Mouse (Mus musculus) right cerebral cortex, adult 18-20 months (tissue): Measurements from ENCODE around the gene Gm10134.
"Not testable (repeated sequence)": the region's sequence is repeated elsewhere in the genome, so short reads cannot be mapped to it uniquely, and the experiment has no call there.

ENCODE experiments used
- DNase-seq: peaks from one replicate; pipeline ENCODE4 v3.0.0; 2022; ENCODE audit warnings: mixed read lengths

The Gm10134 gene

DNA sequence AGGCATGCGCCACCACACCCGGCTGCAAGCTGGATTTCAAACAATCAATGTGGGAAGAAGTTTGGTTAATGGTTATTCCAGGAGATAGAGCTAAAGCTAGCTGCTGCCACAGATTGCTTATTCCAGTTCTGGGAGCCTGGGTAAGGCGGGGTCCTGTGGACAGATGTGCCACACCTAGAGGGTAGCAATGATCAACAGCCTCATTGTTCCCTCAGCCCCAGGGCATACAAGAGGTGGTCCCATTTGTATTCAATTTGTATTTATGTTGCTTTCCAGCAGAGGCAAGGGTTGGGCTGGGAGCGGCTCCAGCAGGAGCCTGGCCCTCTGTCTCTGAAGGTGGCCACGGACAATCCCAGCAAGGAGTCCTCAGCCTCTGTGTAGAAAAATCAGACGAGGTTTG lies 396 bp downstream of the Gm10134 start:
- no peak for DNase-seq

DNA sequence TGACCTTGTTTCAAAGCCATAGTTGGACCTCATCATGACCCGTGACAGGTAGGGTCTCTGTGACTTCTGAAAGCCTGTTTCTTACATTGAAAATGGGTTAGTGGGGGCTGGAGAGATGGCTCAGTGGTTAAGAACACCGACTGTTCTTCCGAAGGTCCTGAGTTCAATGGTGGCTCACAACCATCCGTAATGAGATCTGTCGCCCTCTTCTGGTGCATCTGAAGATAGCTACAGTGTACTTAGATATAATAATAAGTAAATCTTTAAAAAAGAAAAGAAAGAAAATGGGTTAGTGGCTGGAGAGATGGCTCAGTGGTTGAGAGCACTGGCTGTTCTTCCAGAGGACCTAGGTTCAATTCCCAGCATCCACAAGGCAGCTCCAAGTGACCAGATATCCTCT lies 5.7 kb downstream of the Gm10134 start:
- DNase-seq, result not testable (repeated sequence)

DNA sequence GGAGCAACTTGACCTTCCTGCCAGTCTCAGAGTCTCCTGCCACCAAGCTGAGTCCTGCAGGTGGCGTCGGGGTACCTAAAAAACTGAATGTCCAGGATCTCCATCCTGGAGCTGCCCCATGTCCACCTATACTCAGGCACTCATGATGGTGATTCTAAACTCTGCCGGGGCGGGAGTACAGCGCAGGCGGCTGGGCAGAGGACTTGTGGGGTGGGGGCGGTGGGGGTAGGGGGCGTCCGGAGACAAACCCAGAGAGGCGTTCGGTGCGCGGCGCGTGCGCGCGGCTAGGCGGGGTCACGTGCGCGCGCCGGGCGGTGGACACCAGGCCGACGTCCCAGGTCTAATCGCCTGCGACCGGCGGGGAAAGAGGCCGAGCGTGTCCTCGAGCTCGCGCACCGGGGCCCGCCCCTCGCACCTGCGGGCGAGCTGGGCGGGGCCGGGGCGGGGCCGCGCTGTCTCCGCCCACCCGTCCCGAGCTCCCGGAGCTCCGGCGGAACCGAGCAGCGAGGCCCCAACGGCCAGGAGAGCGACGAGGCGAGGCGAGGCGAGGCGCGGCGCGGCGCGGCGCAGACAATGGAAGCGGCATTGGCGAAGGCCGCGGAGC lies 7.0 kb downstream of the Gm10134 start, which contains the start of gene Ralgds:
Gene Ralgds (plus strand): TSS at position 328 of the 604 bp plus-strand sequence.
- DNase-seq, result peak; percentile 66

DNA sequence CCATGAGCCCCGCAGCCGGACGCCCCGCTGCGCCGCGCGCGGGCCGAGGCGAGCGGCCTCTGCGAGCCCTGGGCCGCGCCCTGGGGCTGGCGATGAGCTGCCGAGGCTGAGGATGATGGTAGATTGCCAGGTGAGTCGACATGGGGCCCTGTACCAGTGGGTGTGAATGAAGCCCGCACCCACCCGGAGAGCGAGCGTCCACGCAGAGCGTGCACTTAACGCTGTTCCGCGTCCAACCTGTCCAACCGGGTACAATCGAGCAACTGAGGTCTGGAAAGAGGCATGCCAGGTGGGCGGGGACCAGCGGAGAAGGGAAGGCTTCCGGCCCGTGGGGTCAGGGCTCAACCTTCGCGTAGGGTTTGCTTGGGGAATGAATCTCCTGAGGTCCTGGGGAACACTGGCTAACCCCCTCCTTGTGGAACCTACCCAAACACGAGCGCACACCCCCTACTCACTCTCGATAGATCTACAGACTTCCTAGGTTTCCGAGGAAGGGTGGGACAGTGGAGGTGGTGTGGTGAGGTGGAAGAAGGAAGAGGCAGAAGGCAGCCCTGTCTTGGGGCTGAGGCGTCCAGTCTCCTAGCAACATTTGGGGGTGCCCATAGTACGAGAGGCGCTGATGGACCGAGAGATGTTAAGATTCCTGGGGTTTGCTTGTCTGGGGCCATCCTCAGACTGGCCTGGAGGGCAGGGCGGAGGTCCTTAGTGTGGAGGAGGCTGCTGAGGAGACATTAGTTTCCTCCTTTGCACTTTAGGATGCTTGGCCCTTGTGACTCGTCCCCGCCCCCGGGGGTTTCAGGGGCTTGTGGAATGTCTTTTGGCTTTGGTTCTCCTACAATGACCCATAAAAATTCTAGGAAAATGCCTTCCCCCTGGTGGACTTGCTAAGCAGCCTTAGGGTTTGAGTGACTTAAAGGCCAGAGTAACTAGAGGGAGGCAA lies 7.8 kb downstream of the Gm10134 start:
- no peak for DNase-seq

DNA sequence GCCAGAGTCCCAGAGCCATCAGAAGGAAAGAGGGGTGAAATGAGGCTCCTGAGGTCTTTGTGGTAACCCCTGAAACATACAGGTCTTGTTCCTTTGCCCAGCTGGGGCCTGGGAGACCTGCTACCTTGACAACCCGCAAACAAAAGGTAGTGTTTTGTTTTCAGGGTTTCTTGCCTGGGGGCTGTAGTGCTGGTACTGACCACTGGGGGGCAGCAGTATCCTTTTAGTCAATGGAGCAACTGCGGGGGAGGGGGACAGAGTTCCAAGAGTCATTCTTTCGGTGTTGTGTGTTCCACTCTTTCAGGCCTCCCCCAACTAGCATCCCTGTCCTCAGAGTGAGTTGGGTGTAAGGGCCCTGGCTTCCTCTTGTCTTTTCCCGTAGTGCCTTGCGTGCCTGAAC lies 8.6 kb downstream of the Gm10134 start:
- DNase-seq, result peak; percentile 81

DNA sequence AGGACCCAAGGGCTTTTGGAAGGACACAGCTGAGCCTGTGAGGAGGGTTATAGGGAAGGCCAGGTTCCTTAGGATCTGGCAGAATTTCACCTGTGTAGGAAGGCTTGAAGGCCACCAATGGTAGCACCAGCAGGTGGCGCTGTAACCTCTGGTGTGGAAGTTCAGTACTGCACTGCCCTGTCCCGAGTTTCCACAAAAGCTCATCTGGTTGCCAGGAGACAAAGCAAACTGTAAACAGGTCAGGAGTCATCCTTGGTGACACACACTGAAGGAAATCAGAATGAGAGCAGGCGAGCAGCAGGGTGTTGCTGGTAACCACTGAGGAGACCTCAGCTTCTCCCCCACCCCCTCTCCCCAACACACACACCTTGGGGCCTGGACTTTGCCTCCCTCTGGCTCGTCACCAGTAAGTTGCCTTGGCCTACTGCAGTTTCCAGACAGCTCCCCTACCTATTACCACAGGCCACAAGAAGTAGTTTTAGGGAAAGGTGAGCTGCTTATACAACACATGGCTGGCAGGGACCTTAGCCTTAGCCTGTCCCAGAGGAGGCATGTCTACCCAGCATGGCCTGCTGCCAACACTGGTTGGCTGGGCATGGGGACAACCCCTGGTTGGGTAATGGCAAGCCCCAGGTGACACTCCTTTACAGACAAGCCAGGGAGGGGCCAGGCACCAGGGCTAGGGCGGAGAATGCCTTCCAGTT lies 11.5 kb downstream of the Gm10134 start:
- peak; percentile 66 for DNase-seq

DNA sequence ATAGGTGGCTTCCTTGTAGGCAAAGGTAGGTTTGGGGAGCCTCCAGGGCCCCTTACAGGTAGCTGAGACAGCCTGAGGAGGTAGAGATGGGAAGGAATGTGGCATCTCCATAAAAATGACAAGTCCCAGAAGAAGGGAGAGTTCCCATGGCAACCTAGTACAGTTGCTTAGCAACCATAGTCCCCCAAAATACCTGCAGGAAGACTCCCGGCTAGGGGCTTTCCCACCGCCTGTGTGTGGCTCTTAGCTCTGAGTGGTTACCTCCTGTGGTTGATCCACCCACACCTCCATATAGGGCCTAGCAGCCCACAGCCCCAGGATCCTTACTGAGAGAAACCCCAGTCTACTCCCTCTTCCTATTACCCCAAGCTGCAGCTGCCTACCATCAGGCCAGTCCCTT lies 12.3 kb downstream of the Gm10134 start:
- DNase-seq, result peak; percentile 84

DNA sequence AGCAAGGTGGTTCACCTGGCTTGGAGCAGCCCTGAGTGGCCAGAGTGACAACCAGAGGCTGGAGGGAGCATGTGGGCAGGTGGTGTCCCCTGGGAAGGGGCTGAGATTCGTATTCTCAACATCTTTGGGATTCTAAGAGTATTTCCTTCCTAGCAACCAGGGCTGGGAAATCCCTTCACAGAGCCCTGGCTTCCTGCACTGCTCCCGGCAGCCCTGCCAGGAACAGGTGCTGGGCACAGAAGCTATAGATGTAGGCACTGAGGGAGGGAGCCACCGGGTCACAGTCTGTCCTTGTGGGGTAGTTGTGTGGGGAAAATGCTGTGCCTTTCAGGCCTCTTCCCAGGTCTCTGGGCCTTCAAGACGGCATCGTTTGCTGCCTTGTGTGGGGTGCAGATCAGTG lies 14.7 kb downstream of the Gm10134 start:
- DNase-seq, result no peak

DNA sequence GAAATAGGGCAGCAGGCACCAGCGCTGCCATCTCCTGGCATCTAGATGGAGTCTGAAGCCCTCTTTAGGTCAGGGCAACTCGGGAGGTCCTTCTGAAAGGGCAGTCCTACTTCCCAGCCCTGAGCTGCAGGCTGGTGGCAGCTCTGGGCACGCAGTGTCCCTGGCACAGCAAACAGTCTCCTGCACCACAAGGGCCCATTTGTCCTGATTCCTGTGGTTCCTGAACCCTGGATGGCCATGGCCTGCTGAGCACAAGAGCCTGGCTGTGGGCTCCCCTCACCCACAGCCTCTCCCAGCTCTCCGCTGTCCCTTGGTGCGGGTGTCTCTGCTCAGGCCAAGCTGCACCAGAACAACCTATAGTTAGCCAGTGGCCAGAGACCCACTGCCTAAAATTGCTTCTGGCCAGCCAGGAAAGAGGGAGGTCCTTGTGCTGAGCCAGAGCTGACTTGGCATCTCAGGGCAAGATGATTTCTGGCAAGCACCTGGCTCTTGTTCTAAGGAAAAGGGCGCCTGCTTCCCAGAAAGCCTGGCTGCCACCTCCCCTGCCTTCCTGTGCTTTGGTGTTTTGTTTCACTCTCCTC lies 15.8 kb downstream of the Gm10134 start:
- peak; percentile 86 for DNase-seq

DNA sequence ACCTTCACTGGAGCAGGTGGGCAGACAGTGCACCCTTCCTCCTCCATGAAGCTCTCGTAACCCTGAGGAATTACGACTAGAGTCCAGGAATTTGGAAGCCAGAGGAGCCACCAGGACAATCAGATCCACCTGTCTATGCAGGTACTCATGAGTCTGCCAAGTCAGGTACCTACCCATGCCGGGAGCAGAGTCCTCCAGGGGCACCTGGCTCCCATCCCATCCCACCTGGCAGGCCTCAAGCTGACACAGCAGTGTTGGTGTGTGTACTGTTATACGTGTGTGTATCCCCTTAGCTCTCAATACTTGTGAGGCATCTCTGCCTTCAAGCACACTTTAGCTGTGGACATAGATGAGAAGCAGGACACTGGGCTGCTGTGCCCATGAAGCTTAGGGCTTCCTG lies 16.3 kb downstream of the Gm10134 start:
- no peak for DNase-seq

DNA sequence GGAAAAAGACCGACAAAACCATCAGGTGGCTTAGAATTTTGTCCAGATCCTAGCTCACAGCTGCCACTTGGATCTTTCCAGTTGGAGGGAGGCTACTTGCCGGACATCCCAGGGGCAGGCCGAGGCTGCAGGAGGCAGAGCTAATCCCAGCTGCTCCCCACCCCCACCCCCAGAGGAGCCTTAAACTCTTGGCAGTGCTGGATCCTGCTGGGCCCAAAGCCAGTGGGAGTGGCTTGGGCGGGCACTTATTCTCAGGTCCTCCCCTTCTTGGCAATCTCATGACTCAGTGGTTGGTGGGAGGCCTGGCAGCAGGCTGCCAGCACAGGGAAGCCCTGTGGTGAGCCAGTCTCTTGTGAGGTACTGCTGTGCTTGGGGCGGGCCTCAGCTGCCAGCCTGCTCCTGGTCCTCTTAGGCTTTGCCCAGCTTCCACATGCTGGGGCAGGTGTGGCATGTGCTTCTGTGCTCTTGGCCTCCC lies 17.8 kb downstream of the Gm10134 start:
- DNase-seq, result peak; percentile 93

DNA sequence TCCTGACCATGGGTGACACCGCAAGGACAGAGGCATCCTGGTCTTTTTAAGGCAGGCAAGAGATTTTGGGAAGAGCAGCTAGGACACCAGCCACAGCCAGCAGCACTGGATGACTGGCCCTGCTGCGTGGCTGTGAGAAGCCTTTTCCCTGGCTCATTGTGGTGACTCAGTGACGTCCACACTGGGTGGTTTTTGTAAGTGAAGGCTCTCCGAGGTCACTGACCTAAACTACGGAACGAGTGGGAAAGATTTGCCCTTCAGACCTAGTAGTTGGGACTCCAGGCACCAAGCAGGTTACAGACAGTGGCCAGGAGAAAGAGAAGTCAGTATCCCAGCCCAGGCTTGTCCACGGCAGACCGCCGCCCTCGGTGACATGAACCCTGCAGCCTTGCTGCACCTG lies 18.5 kb downstream of the Gm10134 start:
- no peak for DNase-seq

DNA sequence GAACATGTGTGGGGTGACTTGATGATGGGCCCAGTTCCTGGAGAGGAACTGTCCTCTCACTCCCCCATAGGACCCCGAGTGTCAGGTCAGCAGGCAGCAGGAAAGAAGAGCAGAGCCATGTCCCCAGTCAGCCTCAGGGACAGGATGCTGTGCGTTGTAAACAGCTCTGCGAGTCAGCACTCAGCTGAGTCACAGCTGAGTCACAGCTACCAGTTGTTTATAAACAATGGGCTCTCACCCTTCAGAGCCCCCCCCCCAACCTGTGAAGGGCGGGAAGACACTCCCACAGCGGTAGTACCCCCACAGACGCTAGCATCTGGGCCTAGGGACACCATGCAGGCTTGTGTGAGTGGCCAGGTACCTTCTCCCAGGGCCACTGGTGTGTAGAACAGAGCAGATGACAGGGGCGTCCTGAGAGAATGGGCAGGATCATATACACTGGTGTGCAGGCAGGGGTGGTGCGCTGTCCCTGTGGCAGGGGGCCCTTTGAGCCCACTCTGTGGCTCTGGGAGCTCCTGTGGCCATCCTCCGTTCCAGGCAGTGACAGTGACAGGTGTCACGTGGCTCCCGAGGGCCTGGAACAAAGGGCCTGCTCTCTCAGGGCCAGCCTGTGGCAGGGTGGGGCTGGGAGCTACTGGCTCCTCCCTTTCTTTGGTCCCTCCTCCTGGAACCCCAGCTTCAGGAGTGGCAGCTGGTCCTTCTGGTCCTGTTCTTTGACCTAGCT lies 19.5 kb downstream of the Gm10134 start:
- peak; percentile 74 for DNase-seq

DNA sequence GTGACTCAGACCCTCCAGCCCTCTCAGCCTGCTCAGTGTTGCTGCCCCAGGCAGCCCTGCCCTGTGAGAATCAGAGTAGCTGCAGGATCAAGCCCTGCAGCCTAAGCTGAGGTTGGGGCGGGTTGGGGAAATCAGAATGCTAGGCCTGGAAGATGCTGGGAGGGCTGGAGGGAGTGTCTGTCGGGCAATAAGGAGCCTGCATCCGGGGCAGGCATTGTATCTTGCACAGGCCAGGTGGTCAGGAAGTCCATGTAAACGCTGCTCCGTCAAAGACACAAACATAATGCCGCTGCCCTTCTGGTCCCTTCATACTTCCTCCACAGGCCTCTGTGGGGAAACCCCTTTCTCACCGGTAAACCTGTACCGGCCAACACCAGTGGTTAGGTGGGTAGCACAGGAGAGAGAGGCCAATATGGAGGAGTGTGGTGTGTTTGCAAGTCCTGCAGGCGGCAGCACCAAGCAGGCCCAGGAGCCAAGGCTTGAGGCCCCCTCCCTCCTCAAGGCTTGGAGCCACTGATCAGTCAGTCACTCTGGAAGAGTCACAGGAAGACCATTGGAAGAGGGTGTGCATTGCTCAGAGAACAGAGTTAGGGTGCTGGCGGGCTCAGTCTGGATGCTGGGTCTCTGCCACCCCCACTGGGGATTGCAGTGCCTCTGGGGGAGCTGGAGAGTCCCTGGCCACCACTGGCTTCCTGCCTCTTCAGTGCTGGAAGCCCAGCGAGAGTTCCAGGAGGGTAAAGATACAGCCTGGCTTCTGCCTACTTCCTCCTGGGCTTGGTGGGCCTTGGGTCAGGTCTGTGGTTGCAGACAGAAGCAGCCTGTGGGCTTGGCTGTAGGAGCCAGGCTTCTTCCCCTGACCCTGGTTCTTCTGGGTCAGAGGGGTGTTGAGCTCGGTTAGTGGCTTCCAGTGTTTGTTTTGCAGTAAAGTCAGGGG lies 20.3 kb downstream of the Gm10134 start:
- DNase-seq, result no peak

DNA sequence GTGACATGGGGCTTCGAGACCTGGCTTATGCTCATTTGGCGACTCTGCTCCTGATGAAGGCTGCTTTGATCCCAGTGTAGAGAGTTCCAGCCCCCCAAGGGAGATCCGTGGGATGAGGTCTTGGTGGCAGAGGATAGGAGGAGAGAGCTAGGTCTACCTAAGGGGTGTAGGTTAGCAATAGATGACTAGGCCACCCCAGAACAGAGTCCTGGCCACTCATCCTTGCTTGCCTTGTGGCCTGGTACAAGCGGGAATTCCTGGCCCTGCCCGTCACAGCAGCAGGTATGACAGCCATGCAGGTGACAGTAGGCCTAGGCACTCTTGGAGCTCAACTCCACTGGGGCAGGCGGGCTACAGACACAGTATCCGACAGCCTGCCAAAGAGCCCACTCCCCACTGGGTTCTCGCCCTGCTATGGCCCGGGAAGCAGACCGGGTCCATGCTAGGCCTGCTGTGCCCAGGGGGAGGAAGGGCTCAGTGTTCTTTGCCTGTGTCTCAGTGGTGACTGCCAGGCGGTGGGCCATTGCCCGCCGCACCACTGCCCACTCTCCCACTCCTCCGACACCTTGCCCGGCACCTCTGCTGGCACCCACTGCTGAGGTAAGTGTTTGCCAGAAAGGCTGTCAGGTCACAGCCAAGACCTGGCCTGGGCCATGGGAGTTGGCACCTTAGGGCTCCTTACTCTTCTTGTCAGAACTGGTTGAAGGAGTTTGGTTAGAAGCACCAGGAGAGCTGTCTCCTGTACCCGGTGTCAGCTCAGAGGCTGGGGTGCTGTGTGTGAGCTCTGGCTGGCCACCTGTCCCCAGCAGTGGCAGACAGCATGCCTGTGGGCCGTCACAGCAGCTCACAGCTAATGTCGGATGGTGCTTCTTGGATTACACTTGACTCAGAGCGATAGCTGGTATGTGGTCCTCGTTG lies 21.8 kb downstream of the Gm10134 start:
- DNase-seq, result no peak

DNA sequence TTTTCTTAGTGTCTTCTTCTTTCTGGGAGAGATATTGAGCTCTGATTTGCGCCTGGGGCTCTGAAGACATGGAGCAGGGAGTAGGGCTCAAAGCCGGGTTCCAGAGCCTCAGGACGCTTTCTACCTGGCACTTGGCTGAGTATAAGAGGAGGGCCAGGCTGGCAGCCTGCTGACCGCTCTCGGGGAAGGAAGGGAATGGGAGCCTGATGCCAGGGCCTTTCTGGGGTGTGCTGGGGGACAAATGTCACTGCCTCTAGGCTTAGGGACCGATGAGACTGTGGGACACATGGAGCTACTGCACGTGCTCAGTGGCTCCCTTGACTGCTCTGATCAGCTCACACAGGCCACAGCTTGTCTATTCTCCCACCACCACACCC lies 22.4 kb downstream of the Gm10134 start:
- DNase-seq, result no peak

DNA sequence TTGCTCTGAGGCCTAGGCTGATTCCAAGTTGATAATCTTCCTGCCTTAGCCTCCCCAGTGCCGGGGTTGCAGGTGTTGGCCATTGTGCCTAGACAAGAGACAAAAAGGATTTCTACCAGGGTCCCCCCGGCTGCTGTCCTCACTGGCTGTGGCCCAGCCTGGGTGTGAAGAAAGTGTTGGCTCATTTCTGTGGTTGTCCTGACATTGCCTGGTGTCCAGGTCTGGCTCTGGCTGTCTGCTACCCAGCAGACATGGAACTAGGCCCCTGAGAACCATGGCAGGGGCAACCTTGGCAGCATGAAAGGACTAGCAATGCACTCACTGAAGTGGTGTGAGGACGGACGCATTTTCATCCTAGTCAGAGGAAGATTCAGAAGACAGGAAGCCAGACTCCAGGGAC lies 24.0 kb downstream of the Gm10134 start:
- no peak for DNase-seq

DNA sequence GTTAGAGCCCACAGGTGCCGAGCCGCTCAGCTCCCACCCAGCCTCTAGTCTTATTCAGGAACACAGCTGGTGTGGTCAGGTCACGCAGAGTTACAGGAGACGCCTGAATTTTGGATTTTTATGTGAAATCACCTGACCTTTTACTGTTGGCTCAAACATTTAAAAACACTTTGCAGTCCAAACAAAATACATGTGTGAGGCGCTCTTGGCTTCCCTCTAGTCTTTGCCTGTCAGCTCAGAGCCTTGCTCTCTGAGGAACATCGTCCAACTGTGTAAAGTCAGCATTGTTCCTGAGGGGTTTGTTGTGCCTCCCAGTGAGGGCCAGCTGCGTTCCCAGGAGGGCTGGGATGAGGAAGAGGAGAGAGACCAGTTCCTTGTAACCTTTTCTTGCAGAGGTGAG lies 24.4 kb downstream of the Gm10134 start:
- no peak for DNase-seq

DNA sequence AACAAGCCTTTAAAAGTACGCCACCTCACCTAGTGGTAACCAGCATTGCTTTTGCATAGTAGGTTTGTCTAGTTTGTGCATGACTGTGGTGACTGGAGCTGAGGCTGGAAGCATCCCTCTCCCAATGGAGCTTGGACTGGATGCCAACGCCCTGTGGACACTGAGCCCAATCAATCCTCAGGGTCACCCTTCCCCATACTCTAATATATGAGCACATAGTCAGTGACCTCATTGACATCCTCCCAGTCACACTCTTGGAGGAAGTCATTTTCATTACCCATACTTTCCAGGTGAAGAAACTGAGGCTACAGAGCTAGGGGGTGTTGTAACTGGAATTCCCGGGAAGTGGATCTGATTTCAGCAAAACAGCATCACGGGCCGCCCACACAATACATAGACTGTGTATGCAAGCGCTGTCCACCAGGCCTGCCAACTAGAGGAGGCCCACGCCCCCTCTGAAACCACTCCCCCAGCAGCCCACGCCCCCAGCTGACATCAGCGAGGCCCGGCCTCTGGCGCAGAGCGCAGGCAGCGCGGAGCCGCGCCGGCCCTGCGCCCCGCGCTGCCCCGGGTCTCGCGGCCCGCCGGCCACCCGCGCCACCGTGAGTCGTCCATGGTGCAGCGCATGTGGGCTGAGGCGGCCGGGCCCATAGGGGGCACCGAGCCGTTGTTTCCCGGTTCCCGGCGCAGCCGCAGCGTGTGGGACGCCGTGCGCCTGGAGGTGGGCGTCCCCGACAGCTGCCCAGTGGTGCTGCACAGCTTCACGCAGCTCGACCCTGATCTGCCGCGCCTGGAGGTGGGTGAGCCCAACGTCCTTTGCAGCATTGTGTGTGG lies 27.3 kb downstream of the Gm10134 start:
- DNase-seq, result peak; percentile 93
